Mouse (Mus musculus) testis, adult 2 months (tissue): ENCODE measurements around the gene Cobll1.

Experiments
- CTCF ChIP-seq: fragments of 200-500 bp; IDR thresholded peaks from 2 replicates; pipeline ENCODE4 v1.5.1; 2012; ENCODE audit warnings: low read depth, mild to moderate bottlenecking, inconsistent platforms, low read length, moderate library complexity; ENCODE audit not compliant: control insufficient read depth, insufficient read depth, insufficient replicate concordance
- POLR2A ChIP-seq: fragments of 200-500 bp; IDR thresholded peaks from 2 replicates; pipeline ENCODE4 v1.6.1; 2012; ENCODE audit warnings: low read depth, mild to moderate bottlenecking, inconsistent platforms, low read length, moderate library complexity; ENCODE audit not compliant: control insufficient read depth

- TF ChIP-seq CTCF (no peak), POLR2A (no peak)
Observed at GRCm38 (mm10) chr2:65266576-65267299, 27.5 kb upstream of the Cobll1 start.
